Mouse (Mus musculus) liver, embryonic 12.5 days (tissue): ENCODE measurements around the gene Nin. TPM values are rescaled to one million over a fixed set of nuclear protein-coding genes. Genes with fewer than 3 reads are reported as not detected.

Experiments
- ATAC-seq: fragments of 200-750 bp; cut with Nextera tagmentation; 2 replicates; pipeline ENCODE4 v1.8.0; 2017; ENCODE audit warnings: moderate number of reproducible peaks, mild to moderate bottlenecking, moderate library complexity
- H3K27ac ChIP-seq: fragments of 300-500 bp; sonication (generic); 2 replicates; pipeline ENCODE4 v1.5.1; 2016; ENCODE audit warnings: mild to moderate bottlenecking
- H3K27me3 ChIP-seq: fragments of 300-500 bp; sonication (generic); replicated peaks from 2 replicates; pipeline ENCODE4 v1.6.1; 2016; ENCODE audit warnings: mild to moderate bottlenecking, moderate library complexity
- H3K36me3 ChIP-seq: fragments of 300-500 bp; sonication (generic); 2 replicates; pipeline ENCODE4 v1.6.1; 2016; ENCODE audit warnings: mild to moderate bottlenecking, moderate library complexity
- H3K4me1 ChIP-seq: fragments of 300-500 bp; sonication (generic); 2 replicates; pipeline ENCODE4 v1.6.1; 2016
- H3K4me2 ChIP-seq: fragments of 300-500 bp; sonication (generic); 2 replicates; pipeline ENCODE4 v1.6.1; 2016; ENCODE audit warnings: mild to moderate bottlenecking, moderate library complexity
- H3K4me3 ChIP-seq: fragments of 300-500 bp; sonication (generic); 2 replicates; pipeline ENCODE4 v1.5.1; 2016; ENCODE audit warnings: mild to moderate bottlenecking, moderate library complexity
- H3K9ac ChIP-seq: fragments of 300-500 bp; sonication (generic); 2 replicates; pipeline ENCODE4 v1.6.1; 2016; ENCODE audit warnings: mild to moderate bottlenecking, moderate library complexity
- H3K9me3 ChIP-seq: fragments of 300-500 bp; sonication (generic); replicated peaks from 2 replicates; pipeline ENCODE4 v1.6.1; 2016; ENCODE audit warnings: mild to moderate bottlenecking, moderate library complexity
- WGBS: fragments of 180-500 bp; shearing (Covaris S2); methylation state at CpG from one replicate; pipeline ENCODE4 v1.1.7; 2016; ENCODE audit not compliant: insufficient replicate concordance; 5-methylcytosine and 5-hydroxymethylcytosine counted together
- polyA plus RNA-seq: library from polyadenylated mRNA; unstranded; fragments of >200 nt; fragmentation: Nextera tagmentation; extraction: Ambion mirVana; gene quantifications from 2 replicates; pipeline ENCODE4 v1.2.1, GENCODE M21; 2016

The Nin gene
- polyA plus RNA-seq, 1 experiment from 2014 or later = 4.0 TPM

DNA sequence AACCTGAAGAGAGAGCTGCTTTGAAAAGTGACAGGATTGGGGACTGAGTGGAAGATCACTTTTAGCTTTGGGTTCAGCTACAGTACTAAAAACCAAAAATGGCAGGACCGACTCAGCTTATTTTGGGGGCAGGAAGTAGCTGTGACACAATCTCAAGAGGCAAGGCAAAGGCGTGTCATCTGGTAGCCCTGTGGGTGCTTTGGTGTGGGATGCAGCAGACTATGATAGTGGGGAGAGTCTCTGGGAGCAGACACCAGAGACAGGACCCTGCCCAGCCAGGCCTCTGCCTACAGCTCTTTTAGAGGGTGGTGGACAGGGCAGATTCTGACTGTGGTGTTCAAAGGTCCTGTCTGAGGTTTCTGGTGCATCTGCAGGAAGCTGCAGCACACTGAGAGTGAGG lies 38.5 kb downstream of the Nin start:
- H3K4me3 ChIP-seq = no peak overlapping the region
- no peak for ATAC-seq
- no peaks in the 10 kb centered on the region for H3K36me3 ChIP-seq
- no peaks in the 10 kb centered on the region for H3K27me3 ChIP-seq
- no peaks in the 10 kb centered on the region for H3K4me1 ChIP-seq
- H3K4me2 ChIP-seq = no peak overlapping the region
- H3K9ac ChIP-seq = no peak overlapping the region
- no peak overlapping the region for H3K27ac ChIP-seq
- no peaks in the 10 kb centered on the region for H3K9me3 ChIP-seq
- WGBS = 41% methylated on average over 2 of the region's 2 CpGs

DNA sequence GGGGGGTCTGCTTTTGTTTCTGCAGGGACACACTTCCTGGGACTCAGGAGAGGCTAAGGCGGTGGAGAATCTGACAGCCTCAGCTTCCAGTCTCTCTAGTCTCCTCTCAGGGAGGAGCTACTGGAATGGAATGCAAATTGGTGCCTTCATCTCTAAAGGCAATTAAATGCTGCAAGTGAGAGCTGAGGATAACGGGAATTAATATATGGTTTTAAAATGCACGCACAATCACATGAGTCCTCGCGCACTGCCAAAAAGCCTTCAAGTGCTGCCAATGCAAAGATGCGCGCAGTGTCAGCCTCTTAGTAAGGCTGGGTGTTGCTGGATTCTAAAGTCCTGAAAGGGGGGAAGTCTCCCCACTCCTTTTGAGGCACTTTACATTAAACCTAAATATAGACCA lies 42.6 kb downstream of the Nin start:
- no peak overlapping the region for H3K9ac ChIP-seq
- no peaks in the 10 kb centered on the region for H3K9me3 ChIP-seq
- no peaks in the 10 kb centered on the region for H3K4me1 ChIP-seq
- WGBS = 92% methylated on average over 7 of the region's 7 CpGs
- H3K27me3 ChIP-seq = no peaks in the 10 kb centered on the region
- no peak overlapping the region for H3K4me3 ChIP-seq
- H3K36me3 ChIP-seq = no peaks in the 10 kb centered on the region
- ATAC-seq = no peak
- H3K4me2 ChIP-seq = no peak overlapping the region
- no peak overlapping the region for H3K27ac ChIP-seq

DNA sequence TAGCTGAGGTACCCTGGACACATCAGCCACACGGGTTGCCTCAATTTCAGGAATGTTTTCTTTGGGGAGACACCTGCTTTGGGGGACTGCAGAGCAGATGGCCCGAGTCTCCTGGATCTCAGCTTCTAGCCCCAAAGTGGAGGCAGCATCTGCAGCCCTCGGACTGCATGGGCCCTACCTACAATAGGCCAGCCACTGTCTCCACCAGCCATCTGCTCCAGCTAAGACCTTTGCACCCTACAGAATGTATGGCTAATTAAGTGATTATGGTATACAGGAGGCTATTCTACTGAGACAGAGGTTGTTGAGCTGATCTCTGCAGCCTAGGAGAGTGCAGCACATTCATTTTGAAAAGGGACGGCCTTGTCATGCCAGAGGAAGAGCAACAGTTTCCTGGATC lies 43.2 kb downstream of the Nin start:
- no peak for ATAC-seq
- H3K9ac ChIP-seq = no peak overlapping the region
- no peak overlapping the region for H3K27ac ChIP-seq
- H3K4me3 ChIP-seq = no peak overlapping the region
- H3K27me3 ChIP-seq = no peaks in the 10 kb centered on the region
- H3K9me3 ChIP-seq = no peaks in the 10 kb centered on the region
- H3K4me1 ChIP-seq = no peaks in the 10 kb centered on the region
- WGBS = 61% methylated on average over 4 of the region's 4 CpGs
- no peak overlapping the region for H3K4me2 ChIP-seq
- no peaks in the 10 kb centered on the region for H3K36me3 ChIP-seq

DNA sequence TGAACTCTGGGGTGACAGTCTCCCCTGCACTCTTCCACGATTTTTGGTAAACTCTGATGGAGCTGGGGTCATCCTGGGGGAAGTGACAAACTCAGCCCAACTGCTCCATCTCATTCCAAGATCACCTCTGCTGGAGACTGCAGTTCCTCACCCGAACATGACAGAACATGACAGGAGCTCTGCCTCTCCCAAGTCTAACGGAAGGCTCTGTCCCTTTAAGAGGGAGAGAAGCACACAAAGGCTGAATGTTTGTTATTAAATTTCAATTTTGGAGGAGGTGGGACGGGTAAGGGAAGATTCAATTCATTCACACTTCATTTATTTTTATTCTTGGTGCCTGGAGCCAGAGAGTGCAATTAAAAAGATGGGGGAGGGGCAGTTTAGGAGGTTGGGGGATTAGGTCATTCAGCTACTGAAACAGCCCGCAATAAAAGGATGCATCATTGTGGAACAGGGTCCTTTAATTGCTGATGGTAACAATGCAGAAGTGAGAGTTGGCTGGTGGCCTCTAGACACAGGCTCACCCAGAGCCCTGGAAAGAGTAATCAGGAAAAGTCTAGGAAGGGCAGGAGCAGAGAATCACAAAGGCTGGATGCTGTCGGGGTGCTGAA lies 44.8 kb downstream of the Nin start:
- Histone ChIP-seq H3K4me2 (no peak overlapping the region), H3K27ac (no peak overlapping the region), H3K36me3 (no peaks in the 10 kb centered on the region), H3K9ac (0 out of 2 replicates have a peak overlapping the region, but pooled peaks have one; percentile 7), H3K9me3 (no peaks in the 10 kb centered on the region), H3K27me3 (no peaks in the 10 kb centered on the region), H3K4me1 (no peaks in the 10 kb centered on the region), H3K4me3 (no peak overlapping the region)
- no peak for ATAC-seq
- 64% methylated on average over 6 of the region's 6 CpGs for WGBS

DNA sequence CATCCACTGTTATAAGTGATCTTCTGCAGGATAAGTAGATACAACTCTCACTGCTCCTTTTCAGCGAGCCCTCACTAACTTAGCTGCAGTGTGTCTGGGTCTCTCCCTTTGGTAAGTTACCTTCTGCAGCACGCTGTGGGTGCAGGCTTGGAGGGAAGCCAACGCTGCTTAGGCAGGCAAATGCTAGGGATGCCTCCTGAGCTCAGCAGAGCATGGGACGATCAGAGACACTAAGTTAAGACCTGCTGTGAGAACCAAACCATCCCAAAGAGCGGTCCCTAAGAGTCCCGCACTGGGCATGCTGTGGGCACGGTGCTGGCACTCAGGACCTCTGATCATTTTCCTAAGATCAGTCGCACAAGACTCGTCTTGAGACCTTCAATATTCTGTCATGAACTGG lies 45.7 kb downstream of the Nin start:
- Histone ChIP-seq H3K9ac (no peak overlapping the region), H3K4me3 (no peak overlapping the region), H3K36me3 (no peaks in the 10 kb centered on the region), H3K9me3 (no peaks in the 10 kb centered on the region), H3K27ac (no peak overlapping the region), H3K4me2 (no peak overlapping the region), H3K4me1 (no peaks in the 10 kb centered on the region), H3K27me3 (no peaks in the 10 kb centered on the region)
- 79% methylated on average over 9 of the region's 9 CpGs for WGBS
- ATAC-seq = no peak

DNA sequence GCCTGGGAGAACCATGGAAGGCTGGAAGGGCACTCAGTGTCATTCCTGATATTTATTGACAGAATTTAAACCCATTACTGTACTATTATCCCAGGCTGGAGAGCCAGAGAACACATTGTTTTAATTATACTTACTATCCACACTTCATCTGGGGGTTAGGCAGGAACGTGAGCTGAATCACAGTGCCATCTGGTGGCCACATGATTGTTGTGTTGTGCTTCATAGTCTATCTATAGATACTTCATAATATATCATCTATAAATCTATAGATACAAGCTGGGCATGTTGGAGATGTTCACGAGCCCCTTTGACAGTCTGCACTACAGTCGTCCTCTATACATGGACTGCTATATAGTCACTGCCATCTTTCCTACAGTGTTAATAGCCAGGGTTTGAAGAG lies 51.4 kb downstream of the Nin start:
- ATAC-seq = no peak
- Histone ChIP-seq H3K4me2 (no peak overlapping the region), H3K36me3 (peaks cover 7% of the 10 kb centered on the region; the same call in 1 of the 2 replicates), H3K27me3 (no peaks in the 10 kb centered on the region), H3K27ac (no peak overlapping the region), H3K9me3 (no peaks in the 10 kb centered on the region), H3K9ac (no peak overlapping the region), H3K4me1 (no peaks in the 10 kb centered on the region), H3K4me3 (no peak overlapping the region)
- WGBS = 31% methylated on average over 3 of the region's 3 CpGs

DNA sequence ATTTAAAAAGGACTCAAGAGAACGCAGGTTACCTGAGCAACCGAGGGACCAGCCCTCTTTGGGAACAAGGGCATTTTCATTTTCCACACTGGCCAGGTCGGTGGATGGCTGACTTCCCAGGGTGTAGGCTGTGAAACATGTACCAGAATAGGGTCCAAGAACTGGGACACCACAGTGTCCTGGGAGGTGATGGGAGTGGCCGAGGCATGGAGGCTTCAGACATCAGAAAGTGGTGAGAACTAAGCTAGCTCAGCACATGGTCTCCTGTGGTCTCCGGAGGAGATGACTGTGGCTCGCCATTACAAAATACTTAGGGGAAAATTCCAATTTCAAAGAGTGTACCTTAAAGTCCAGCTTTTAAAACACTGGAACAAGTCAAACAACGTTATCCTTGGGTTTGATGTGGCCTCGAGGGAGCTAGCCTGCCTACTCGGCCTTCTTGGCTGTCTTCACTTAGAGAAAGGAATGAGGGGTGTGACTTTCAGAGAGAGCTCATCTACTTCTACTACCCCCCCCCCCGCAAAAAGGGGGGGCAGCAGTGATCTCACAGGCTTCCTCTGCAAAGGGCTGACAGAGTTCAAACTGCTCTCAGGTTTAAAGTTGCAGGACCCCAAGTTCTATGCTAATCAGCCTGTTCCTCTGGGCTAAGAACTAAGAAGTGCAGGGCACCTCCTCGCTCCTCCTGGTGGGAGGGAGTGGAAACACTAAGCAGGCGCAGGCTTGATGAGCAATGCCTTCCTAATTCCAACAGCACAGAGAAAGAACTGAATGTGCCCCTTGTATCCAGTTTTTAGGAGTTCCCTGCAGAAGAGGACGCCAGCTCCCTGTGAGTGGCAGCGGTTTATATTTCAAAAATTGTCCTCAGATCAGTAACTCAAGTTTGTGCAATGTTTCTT lies 54.3 kb downstream of the Nin start:
- Histone ChIP-seq H3K9me3 (no peaks in the 10 kb centered on the region), H3K4me1 (no peaks in the 10 kb centered on the region), H3K36me3 (peaks cover 27% of the 10 kb centered on the region), H3K9ac (no peak overlapping the region), H3K4me3 (no peak overlapping the region), H3K27ac (no peak overlapping the region), H3K4me2 (no peak overlapping the region), H3K27me3 (no peaks in the 10 kb centered on the region)
- ATAC-seq = no peak
- WGBS = 70% methylated on average over 14 of the region's 14 CpGs

DNA sequence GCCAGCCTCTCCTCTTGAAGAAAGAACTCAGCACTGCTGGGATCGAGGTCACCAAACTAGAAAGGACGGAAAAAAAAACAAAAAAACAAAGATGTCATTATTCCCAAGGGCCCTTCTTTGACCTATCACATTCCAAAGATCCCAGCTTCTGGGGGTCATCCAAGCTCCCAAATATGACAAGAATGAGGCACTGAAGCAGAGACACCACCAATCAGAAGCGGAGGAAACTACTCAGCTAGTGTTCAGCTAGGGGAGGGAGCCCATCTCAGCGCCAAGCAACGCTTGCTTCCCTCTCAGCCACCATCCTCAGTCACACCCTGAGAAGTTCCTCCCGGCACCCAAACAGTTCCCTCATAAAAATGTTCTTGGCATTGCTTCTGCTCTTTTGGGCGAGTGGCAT lies 62.8 kb downstream of the Nin start:
- H3K27me3 ChIP-seq = no peaks in the 10 kb centered on the region
- 79% methylated on average over 7 of the region's 7 CpGs for WGBS
- ATAC-seq = no peak

DNA sequence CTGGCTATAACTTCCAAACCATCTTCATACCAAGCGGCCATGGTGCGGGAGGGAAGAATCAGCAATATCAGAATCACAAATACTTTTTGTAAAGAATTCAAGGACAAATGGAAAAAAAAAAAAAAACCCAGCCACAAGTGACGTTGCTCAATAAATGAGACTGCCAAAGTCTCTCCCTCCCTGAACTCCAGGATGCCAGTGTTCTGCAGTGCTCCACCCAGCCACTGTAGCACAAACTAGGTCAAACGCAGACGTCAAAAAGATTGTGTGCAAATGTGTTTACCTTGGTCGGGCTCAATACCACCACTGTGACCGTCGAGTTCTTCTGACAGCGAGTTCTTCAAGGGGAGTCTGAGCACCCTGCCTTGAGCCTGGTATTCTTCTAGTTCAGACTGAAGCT lies 64.8 kb downstream of the Nin start:
- no peak overlapping the region for H3K4me3 ChIP-seq
- no peak overlapping the region for H3K4me2 ChIP-seq
- no peaks in the 10 kb centered on the region for H3K9me3 ChIP-seq
- H3K27me3 ChIP-seq = no peaks in the 10 kb centered on the region
- no peak overlapping the region for H3K27ac ChIP-seq
- H3K36me3 ChIP-seq = peaks cover 54% of the 10 kb centered on the region
- no peak overlapping the region for H3K9ac ChIP-seq
- ATAC-seq = no peak
- WGBS = 77% methylated on average over 9 of the region's 9 CpGs
- H3K4me1 ChIP-seq = peaks cover 4% of the 10 kb centered on the region; the same call in 1 of the 2 replicates

More for the DNA sequence above, 62.8 kb downstream of the Nin start:
- Histone ChIP-seq H3K4me3 (no peak overlapping the region), H3K36me3 (peaks cover 57% of the 10 kb centered on the region), H3K9me3 (no peaks in the 10 kb centered on the region), H3K4me1 (peaks cover 4% of the 10 kb centered on the region; the same call in 1 of the 2 replicates), H3K4me2 (no peak overlapping the region), H3K9ac (no peak overlapping the region), H3K27ac (no peak overlapping the region)

DNA sequence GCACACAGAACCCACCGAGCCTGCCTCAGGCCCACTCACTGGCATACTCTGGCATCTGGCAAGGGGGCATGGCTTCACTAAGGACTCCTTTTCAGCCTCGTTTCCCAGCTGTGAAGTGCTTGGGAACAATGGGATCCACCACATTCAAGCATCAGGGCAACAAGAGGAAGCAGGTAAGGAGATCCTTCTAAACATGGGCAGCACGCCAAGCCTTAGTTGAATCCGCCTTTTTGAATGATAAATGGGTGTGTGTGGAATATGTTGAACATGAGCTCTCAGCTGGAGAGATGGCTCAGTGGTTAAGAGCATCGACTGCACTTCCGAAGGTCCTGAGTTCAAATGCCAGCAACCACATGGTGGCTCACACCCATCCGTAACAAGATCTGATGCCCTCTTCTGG lies 66.2 kb downstream of the Nin start:
- Histone ChIP-seq H3K36me3 (peaks cover 58% of the 10 kb centered on the region), H3K27me3 (no peaks in the 10 kb centered on the region), H3K27ac (no peak overlapping the region), H3K9me3 (no peaks in the 10 kb centered on the region), H3K4me3 (no peak overlapping the region), H3K4me2 (no peak overlapping the region), H3K4me1 (peaks cover 4% of the 10 kb centered on the region; the same call in 1 of the 2 replicates), H3K9ac (no peak overlapping the region)
- no peak for ATAC-seq
- 80% methylated on average over 7 of the region's 7 CpGs for WGBS

DNA sequence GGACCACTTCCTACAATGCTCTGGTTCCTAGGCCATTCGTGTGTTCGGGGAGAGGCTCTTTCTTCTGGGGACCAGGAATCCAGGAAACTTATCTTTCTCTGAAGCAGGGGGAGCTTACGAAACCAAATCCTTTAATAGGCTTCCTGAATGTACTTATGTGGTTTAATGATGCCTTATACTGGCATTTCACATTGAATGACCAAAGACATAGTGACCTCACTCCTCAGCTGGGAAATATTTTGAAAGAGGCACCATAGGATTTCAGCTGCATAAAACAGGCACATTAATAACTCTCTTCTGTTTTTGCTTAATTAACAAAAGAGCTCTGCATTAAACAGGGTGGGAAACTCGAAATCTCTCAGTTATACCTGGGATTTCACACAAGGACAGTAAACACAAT lies 69.2 kb downstream of the Nin start:
- Histone ChIP-seq H3K9ac (no peak overlapping the region), H3K27ac (no peak overlapping the region), H3K9me3 (no peaks in the 10 kb centered on the region), H3K36me3 (peaks cover 48% of the 10 kb centered on the region), H3K27me3 (no peaks in the 10 kb centered on the region), H3K4me1 (peaks cover 4% of the 10 kb centered on the region; the same call in 1 of the 2 replicates), H3K4me2 (no peak overlapping the region), H3K4me3 (no peak overlapping the region)
- 75% methylated on average over 4 of the region's 4 CpGs for WGBS
- ATAC-seq = no peak

DNA sequence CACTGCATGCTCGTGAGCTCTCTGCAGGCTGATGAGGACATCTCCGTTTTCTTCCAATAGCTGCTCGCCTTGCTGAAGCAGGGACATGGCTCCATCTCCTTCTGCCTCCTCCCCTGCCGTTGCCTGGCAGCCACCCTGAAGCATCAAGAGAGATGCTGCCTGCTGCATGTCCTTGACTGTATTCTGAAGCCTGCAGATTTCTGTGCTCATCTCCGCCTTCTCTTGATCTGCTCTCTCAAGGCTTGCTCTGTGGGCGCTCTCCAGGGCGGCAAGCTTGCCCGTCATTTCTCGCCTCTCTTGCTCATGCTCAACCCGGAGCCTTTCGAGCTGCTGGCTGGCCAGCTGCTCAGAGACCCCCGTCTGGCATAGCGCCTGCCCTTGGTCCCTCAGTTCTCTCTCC lies 70.1 kb downstream of the Nin start:
- 86% methylated on average over 13 of the region's 13 CpGs for WGBS
- peaks cover 45% of the 10 kb centered on the region for H3K36me3 ChIP-seq
- no peaks in the 10 kb centered on the region for H3K9me3 ChIP-seq
- no peak overlapping the region for H3K4me3 ChIP-seq
- no peak for ATAC-seq
- no peaks in the 10 kb centered on the region for H3K27me3 ChIP-seq
- H3K4me1 ChIP-seq = peaks cover 4% of the 10 kb centered on the region; the same call in 1 of the 2 replicates
- no peak overlapping the region for H3K9ac ChIP-seq
- H3K27ac ChIP-seq = no peak overlapping the region
- H3K4me2 ChIP-seq = no peak overlapping the region
